Mouse (Mus musculus): Measurements from ENCODE around the gene Qpctl. TPM values are rescaled to one million over a fixed set of nuclear protein-coding genes. Genes with fewer than 3 reads are reported as not detected.

The Qpctl gene
- polyA plus RNA-seq (2015; fragmentation: Nextera tagmentation; extraction: Ambion mirVana) = 17.1 and 22.4 TPM in 2 replicates

DNA sequence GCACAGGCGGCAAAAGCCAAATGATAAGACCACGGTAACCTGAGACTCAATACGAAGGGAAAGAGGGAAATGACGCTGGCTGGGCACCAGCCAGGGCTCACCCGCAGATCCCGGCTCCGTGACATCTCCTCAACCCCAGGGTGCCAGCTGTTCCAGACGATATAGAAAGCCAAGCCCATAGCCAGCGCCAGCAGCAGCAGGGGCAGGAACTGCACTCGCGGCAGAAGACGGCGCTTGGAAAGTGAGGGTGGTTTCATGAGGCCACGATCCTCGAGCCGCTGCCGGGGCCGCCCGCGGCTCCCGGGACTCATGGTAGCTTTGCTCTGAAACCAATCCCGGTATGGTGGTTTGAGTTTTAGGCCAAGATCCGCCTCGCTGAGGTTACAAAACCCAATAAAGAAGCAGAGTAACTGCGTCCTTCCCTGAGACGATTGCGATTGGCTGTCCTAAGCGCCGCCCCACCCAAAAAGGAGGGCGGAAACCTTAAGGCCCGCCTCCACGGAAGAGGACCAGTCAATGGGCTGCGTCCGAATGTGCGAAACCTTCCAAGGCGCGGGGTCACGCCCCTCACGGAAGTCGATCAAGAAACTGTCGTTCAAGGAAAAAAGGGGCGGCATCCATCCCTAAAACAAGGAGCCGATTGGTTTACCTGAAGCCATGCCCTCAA is at the start of gene Qpctl:
Gene Qpctl (minus strand): TSS at position 417 of the 667 bp plus-strand sequence.
- peak; percentile 97 for ATAC-seq
- peak within 1 kb of the TSS; percentile 94 for H3K27ac ChIP-seq (ENCODE audit: low read length)
- H3K4me2 ChIP-seq (ENCODE audit: low read length) = peak within 1 kb of the TSS; percentile 91
- no peaks in the 10 kb centered on the region for H3K27me3 ChIP-seq (replicated peaks; ENCODE audit: control insufficient read depth, insufficient read depth, low read length)
- H3K36me3 ChIP-seq (ENCODE audit: control insufficient read depth, insufficient read depth) = peaks cover 11% of the 10 kb centered on the region
- H3K4me3 ChIP-seq (replicated peaks; ENCODE audit: low read length) = peak within 1 kb of the TSS; percentile 72
- WGBS = 0% methylated on average over 43 of the region's 43 CpGs
- peaks cover 16% of the 10 kb centered on the region for H3K4me1 ChIP-seq (replicated peaks; ENCODE audit: control insufficient read depth, insufficient read depth, low read length)
- no peaks in the 10 kb centered on the region for H3K9me3 ChIP-seq (ENCODE audit: control insufficient read depth, low read length)
- H3K9ac ChIP-seq (replicated peaks; ENCODE audit: low read depth, low read length) = peak within 1 kb of the TSS; percentile 54

DNA sequence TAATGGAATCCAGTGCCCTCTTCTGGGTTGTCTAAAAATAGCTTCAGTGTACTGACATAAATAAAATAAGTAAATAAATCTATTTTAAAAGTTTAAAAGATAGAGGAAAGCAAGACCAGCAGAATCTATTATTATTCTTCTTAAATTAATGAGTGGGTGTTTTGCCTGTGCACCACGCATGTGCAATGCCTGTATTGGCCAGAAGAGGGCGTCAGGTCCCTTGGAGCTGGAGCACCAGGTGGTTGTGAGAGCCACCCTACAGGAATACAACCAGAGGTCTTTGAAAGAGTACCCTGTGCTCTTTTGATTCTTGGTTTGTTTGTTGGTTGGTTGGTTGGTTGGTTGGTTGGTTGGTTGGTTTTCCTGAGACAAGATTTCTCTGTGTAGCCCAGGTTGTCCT is 48.9 kb upstream of the Qpctl start:
- no peak for ATAC-seq
- H3K4me3 ChIP-seq (replicated peaks; ENCODE audit: low read length) = no peak overlapping the region
- no peaks in the 10 kb centered on the region for H3K9me3 ChIP-seq (ENCODE audit: control insufficient read depth, low read length)
- no peak overlapping the region for H3K4me2 ChIP-seq (ENCODE audit: low read length)
- H3K9ac ChIP-seq (replicated peaks; ENCODE audit: low read depth, low read length) = no peak overlapping the region
- peaks cover 20% of the 10 kb centered on the region for H3K36me3 ChIP-seq (ENCODE audit: control insufficient read depth, insufficient read depth)
- H3K27me3 ChIP-seq (replicated peaks; ENCODE audit: control insufficient read depth, insufficient read depth, low read length) = no peaks in the 10 kb centered on the region
- 38% methylated on average over 2 of the region's 2 CpGs for WGBS
- H3K4me1 ChIP-seq (replicated peaks; ENCODE audit: control insufficient read depth, insufficient read depth, low read length) = no peaks in the 10 kb centered on the region
- H3K27ac ChIP-seq (ENCODE audit: low read length) = no peak overlapping the region

DNA sequence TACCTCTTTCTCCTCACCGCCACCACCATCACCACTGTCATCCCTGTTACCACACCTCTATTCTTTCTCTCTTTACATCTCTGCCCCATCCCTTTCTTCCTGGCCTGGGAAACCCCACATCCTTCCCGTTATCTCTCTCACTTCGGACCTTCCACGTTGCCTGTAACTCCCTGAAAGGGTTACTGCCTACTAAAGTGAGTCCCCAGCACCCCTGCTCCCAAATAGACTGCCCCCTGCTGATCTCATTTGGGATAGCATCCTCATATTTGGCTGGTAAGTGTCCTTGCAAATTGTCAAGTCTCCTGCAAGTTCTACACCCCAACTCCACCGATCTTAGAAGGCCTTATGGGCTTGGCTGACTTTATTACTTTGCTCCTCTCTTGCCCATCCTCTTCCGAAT is 47.6 kb upstream of the Qpctl start:
- WGBS = 73% methylated on average over 6 of the region's 6 CpGs
- H3K9ac ChIP-seq (replicated peaks; ENCODE audit: low read depth, low read length) = no peak overlapping the region
- H3K4me1 ChIP-seq (replicated peaks; ENCODE audit: control insufficient read depth, insufficient read depth, low read length) = no peaks in the 10 kb centered on the region
- no peak overlapping the region for H3K4me2 ChIP-seq (ENCODE audit: low read length)
- H3K27me3 ChIP-seq (replicated peaks; ENCODE audit: control insufficient read depth, insufficient read depth, low read length) = no peaks in the 10 kb centered on the region
- H3K9me3 ChIP-seq (ENCODE audit: control insufficient read depth, low read length) = no peaks in the 10 kb centered on the region
- H3K27ac ChIP-seq (ENCODE audit: low read length) = no peak overlapping the region
- peaks cover 22% of the 10 kb centered on the region for H3K36me3 ChIP-seq (ENCODE audit: control insufficient read depth, insufficient read depth)
- no peak for ATAC-seq
- H3K4me3 ChIP-seq (replicated peaks; ENCODE audit: low read length) = no peak overlapping the region

DNA sequence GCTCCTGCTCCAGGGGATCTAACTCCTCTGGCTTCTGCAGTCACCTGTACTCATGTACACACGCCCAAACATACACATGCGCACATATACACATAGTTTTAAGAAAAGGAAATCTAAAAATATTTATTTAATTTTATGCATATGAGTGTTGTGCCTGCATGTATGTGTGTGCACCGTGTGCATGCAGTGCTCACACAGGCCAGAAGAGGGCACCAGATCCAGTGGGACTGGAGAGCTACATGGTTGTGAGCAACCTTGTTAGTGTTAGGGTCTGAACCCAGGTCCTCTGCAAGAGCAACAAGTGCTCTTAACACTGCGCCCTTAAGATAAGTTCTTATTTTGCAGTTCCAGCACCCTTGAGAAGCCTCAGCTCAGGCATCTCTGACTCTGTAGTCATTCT is 45.6 kb upstream of the Qpctl start:
- Histone ChIP-seq H3K27ac (ENCODE audit: low read length) (no peak overlapping the region), H3K9me3 (ENCODE audit: control insufficient read depth, low read length) (no peaks in the 10 kb centered on the region), H3K4me3 (replicated peaks; ENCODE audit: low read length) (no peak overlapping the region), H3K9ac (replicated peaks; ENCODE audit: low read depth, low read length) (no peak overlapping the region), H3K4me1 (replicated peaks; ENCODE audit: control insufficient read depth, insufficient read depth, low read length) (no peaks in the 10 kb centered on the region), H3K4me2 (ENCODE audit: low read length) (no peak overlapping the region), H3K36me3 (ENCODE audit: control insufficient read depth, insufficient read depth) (peaks cover 22% of the 10 kb centered on the region), H3K27me3 (replicated peaks; ENCODE audit: control insufficient read depth, insufficient read depth, low read length) (no peaks in the 10 kb centered on the region)
- no peak for ATAC-seq
- 97% methylated on average over 4 of the region's 4 CpGs for WGBS

DNA sequence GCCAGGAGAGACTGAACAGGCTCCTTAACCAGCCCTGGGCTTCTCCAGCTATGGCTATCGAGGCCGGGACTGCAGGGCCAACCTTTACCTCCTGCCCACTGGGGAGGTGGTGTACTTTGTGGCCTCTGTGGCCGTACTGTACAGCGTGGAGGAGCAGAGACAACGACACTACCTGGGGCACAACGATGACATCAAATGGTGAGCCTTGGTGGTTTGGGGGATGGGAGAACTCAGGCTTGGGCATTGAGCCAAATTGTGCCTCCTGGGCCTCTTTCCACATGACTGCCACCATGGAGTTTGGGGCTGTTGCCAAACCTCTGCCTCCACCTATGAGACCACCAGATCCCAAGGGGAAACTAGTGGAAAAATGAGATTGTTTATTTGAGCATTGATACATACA is 35.7 kb upstream of the Qpctl start:
- Histone ChIP-seq H3K9ac (replicated peaks; ENCODE audit: low read depth, low read length) (no peak overlapping the region; the same call in 1 of the 2 replicates), H3K9me3 (ENCODE audit: control insufficient read depth, low read length) (no peaks in the 10 kb centered on the region), H3K4me2 (ENCODE audit: low read length) (no peak overlapping the region), H3K4me1 (replicated peaks; ENCODE audit: control insufficient read depth, insufficient read depth, low read length) (peaks cover 21% of the 10 kb centered on the region), H3K27ac (ENCODE audit: low read length) (peak overlapping the region; percentile 75), H3K4me3 (replicated peaks; ENCODE audit: low read length) (no peak overlapping the region), H3K36me3 (ENCODE audit: control insufficient read depth, insufficient read depth) (peaks cover 12% of the 10 kb centered on the region), H3K27me3 (replicated peaks; ENCODE audit: control insufficient read depth, insufficient read depth, low read length) (peaks cover 4% of the 10 kb centered on the region)
- WGBS = 37% methylated on average over 6 of the region's 6 CpGs
- 0 out of 2 replicates have a peak, but pooled peaks have one; percentile 26 for ATAC-seq

DNA sequence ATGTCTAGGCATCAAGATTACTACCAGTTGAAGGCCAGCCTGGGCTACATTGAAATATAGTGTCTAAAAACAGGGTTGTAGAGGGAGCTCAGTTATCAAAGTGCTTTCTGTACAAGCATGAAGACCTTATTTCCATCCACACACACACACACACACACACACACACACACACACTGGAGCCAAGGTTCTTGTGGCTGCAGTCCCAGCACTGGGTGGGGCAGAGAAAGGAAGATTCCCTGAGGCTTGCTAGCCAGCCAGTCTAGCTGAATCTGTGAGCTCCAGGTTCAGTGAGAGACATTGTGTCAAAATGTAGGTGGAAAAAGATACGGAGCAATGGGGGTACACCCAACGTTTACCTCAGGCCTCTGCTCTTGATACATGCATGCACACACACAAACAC is 35.2 kb upstream of the Qpctl start:
- H3K4me3 ChIP-seq (replicated peaks; ENCODE audit: low read length) = no peak overlapping the region
- H3K9me3 ChIP-seq (ENCODE audit: control insufficient read depth, low read length) = no peaks in the 10 kb centered on the region
- peaks cover 26% of the 10 kb centered on the region for H3K4me1 ChIP-seq (replicated peaks; ENCODE audit: control insufficient read depth, insufficient read depth, low read length)
- ATAC-seq = no peak
- no peak overlapping the region for H3K4me2 ChIP-seq (ENCODE audit: low read length)
- 35% methylated on average over 2 of the region's 2 CpGs for WGBS
- H3K9ac ChIP-seq (replicated peaks; ENCODE audit: low read depth, low read length) = no peak overlapping the region
- peaks cover 9% of the 10 kb centered on the region for H3K27me3 ChIP-seq (replicated peaks; ENCODE audit: control insufficient read depth, insufficient read depth, low read length)
- peaks cover 12% of the 10 kb centered on the region for H3K36me3 ChIP-seq (ENCODE audit: control insufficient read depth, insufficient read depth)
- H3K27ac ChIP-seq (ENCODE audit: low read length) = peak overlapping the region; percentile 75

GRCm38 (mm10) chr7:19180862-19181429 is 31.9 kb upstream of the Qpctl start:
- no peak overlapping the region for H3K27ac ChIP-seq (ENCODE audit: low read length)
- H3K9me3 ChIP-seq (ENCODE audit: control insufficient read depth, low read length) = no peaks in the 10 kb centered on the region
- H3K4me3 ChIP-seq (replicated peaks; ENCODE audit: low read length) = peak overlapping the region; percentile 29
- peak overlapping the region; percentile 46 for H3K4me2 ChIP-seq (ENCODE audit: low read length)
- H3K9ac ChIP-seq (replicated peaks; ENCODE audit: low read depth, low read length) = peak overlapping the region; percentile 45
- H3K4me1 ChIP-seq (replicated peaks; ENCODE audit: control insufficient read depth, insufficient read depth, low read length) = peaks cover 46% of the 10 kb centered on the region
- H3K27me3 ChIP-seq (replicated peaks; ENCODE audit: control insufficient read depth, insufficient read depth, low read length) = peaks cover 14% of the 10 kb centered on the region
- no peaks in the 10 kb centered on the region for H3K36me3 ChIP-seq (ENCODE audit: control insufficient read depth, insufficient read depth)
- ATAC-seq = no peak
- WGBS = 2% methylated on average over 26 of the region's 27 CpGs

- Histone ChIP-seq H3K9me3 (ENCODE audit: control insufficient read depth, low read length) (no peaks in the 10 kb centered on the region), H3K36me3 (ENCODE audit: control insufficient read depth, insufficient read depth) (no peaks in the 10 kb centered on the region), H3K27me3 (replicated peaks; ENCODE audit: control insufficient read depth, insufficient read depth, low read length) (peaks cover 14% of the 10 kb centered on the region), H3K9ac (replicated peaks; ENCODE audit: low read depth, low read length) (no peak overlapping the region), H3K4me1 (replicated peaks; ENCODE audit: control insufficient read depth, insufficient read depth, low read length) (peaks cover 48% of the 10 kb centered on the region), H3K4me2 (ENCODE audit: low read length) (no peak overlapping the region), H3K27ac (ENCODE audit: low read length) (no peak overlapping the region), H3K4me3 (replicated peaks; ENCODE audit: low read length) (no peak overlapping the region; the same call in 1 of the 2 replicates)
- no peak for ATAC-seq
- 44% methylated on average over 6 of the region's 6 CpGs for WGBS
Measured at GRCm38 (mm10) chr7:19179936-19180335, 30.8 kb upstream of the Qpctl start.

DNA sequence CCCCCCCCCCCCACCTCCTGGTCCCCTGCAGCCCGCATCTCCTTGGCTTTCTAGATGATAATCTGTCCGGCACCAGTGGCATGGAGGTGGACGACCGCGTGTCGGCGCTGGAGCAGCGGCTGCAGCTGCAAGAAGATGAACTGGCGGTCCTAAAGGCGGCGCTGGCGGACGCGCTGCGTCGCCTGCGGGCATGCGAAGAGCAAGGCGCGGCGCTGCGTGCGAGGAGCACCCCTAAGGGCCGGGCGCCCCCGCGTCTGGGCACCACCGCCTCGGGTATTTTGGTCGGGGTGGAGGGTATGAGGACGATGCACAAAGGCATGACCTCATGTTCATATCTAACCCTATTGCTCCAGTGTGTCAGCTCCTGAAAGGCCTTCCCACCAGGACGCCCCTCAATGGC is 30.1 kb upstream of the Qpctl start:
- peaks cover 14% of the 10 kb centered on the region for H3K27me3 ChIP-seq (replicated peaks; ENCODE audit: control insufficient read depth, insufficient read depth, low read length)
- H3K27ac ChIP-seq (ENCODE audit: low read length) = no peak overlapping the region
- H3K4me3 ChIP-seq (replicated peaks; ENCODE audit: low read length) = peak overlapping the region; percentile 70
- no peaks in the 10 kb centered on the region for H3K36me3 ChIP-seq (ENCODE audit: control insufficient read depth, insufficient read depth)
- H3K9me3 ChIP-seq (ENCODE audit: control insufficient read depth, low read length) = no peaks in the 10 kb centered on the region
- WGBS = under 1% methylated on average over 32 of the region's 32 CpGs
- H3K4me1 ChIP-seq (replicated peaks; ENCODE audit: control insufficient read depth, insufficient read depth, low read length) = peaks cover 40% of the 10 kb centered on the region
- peak overlapping the region; percentile 67 for H3K4me2 ChIP-seq (ENCODE audit: low read length)
- no peak for ATAC-seq
- H3K9ac ChIP-seq (replicated peaks; ENCODE audit: low read depth, low read length) = peak overlapping the region; percentile 43

Measured in forebrain, embryonic 16.5 days (tissue).